Mouse (Mus musculus) cerebellum, adult 2 months (tissue): ENCODE results near the gene Myh6. TPM values are rescaled to one million over a fixed set of nuclear protein-coding genes. Genes with fewer than 3 reads are reported as not detected.

Experiments
- DNase-seq, 2 experiments: peaks; one replicate each; pipeline ENCODE4 v3.0.0; 2021
- H3K27ac ChIP-seq: fragments of 200-500 bp; 2 replicates; pipeline ENCODE4 v1.5.1; 2012; ENCODE audit warnings: low read length, control low read depth, inconsistent platforms; ENCODE audit not compliant: insufficient read depth
- H3K27me3 ChIP-seq: fragments of 200-500 bp; 2 replicates; pipeline ENCODE4 v1.6.1; 2012; ENCODE audit warnings: inconsistent platforms, mild to moderate bottlenecking, low read length, moderate library complexity; ENCODE audit not compliant: control insufficient read depth, insufficient read depth
- H3K4me1 ChIP-seq: fragments of 200-500 bp; 2 replicates; pipeline ENCODE4 v1.6.1; 2011; ENCODE audit warnings: low read length; ENCODE audit not compliant: control insufficient read depth, insufficient read depth
- H3K4me3 ChIP-seq: fragments of 200-500 bp; replicated peaks from 2 replicates; pipeline ENCODE3; 2011; ENCODE audit warnings: mild to moderate bottlenecking, low read depth, low read length, control low read depth; ENCODE audit not compliant: insufficient read depth
- CTCF ChIP-seq: fragments of 200-500 bp; IDR thresholded peaks from 2 replicates; pipeline ENCODE4 v1.5.1; 2011; ENCODE audit warnings: low read depth, mild to moderate bottlenecking, control low read depth, low read length, moderate library complexity, borderline replicate concordance; ENCODE audit not compliant: insufficient read depth
- POLR2A ChIP-seq: fragments of 200-500 bp; IDR thresholded peaks from 2 replicates; pipeline ENCODE4 v1.6.1; 2011; ENCODE audit warnings: low read length, control low read depth, borderline replicate concordance; ENCODE audit not compliant: insufficient read depth
- WGBS: fragments of 180-500 bp; shearing (Covaris S2); methylation state at CpG from one replicate; pipeline ENCODE4 v1.1.7; 2018; 5-methylcytosine and 5-hydroxymethylcytosine counted together
- polyA plus RNA-seq: library from polyadenylated mRNA; depleted of rRNA; stranded (reverse); fragments of >200 nt; gene quantifications from 2 replicates; pipeline ENCODE4 v1.2.3, GENCODE M21; 2012

The Myh6 gene
- polyA plus RNA-seq, 1 experiment = 0.10 TPM

- WGBS = 7% methylated on average over 2 of the region's 2 CpGs
- Histone ChIP-seq H3K27me3 (no peaks in the 10 kb centered on the region), H3K4me3 (no peak overlapping the region), H3K27ac (no peak overlapping the region), H3K4me1 (0 out of 2 replicates have a peak, but pooled peaks cover 3% of the 10 kb centered on the region)
- DNase-seq = no peak
- no peak for TF ChIP-seq POLR2A
- TF ChIP-seq CTCF = no peak
Observed at GRCm38 (mm10) chr14:54930431-54930830, 36.3 kb downstream of the Myh6 start.

GRCm38 (mm10) chr14:54929801-54930200, 36.9 kb downstream of the Myh6 start:
- TF ChIP-seq POLR2A (no peak), CTCF (no peak)
- 72% methylated on average over 5 of the region's 5 CpGs for WGBS
- no peak for DNase-seq
- Histone ChIP-seq H3K4me1 (0 out of 2 replicates have a peak, but pooled peaks cover 3% of the 10 kb centered on the region), H3K4me3 (no peak overlapping the region), H3K27me3 (no peaks in the 10 kb centered on the region), H3K27ac (no peak overlapping the region)

- Histone ChIP-seq H3K27ac (peak overlapping the region; percentile 1; the same call in 1 of the 2 replicates), H3K27me3 (no peaks in the 10 kb centered on the region), H3K4me3 (no peak overlapping the region), H3K4me1 (0 out of 2 replicates have a peak, but pooled peaks cover 3% of the 10 kb centered on the region)
- TF ChIP-seq POLR2A (no peak), CTCF (no peak)
- DNase-seq = no peak
- WGBS = 68% methylated on average over 7 of the region's 7 CpGs
Observed at GRCm38 (mm10) chr14:54927296-54927695, 39.4 kb downstream of the Myh6 start.

DNA sequence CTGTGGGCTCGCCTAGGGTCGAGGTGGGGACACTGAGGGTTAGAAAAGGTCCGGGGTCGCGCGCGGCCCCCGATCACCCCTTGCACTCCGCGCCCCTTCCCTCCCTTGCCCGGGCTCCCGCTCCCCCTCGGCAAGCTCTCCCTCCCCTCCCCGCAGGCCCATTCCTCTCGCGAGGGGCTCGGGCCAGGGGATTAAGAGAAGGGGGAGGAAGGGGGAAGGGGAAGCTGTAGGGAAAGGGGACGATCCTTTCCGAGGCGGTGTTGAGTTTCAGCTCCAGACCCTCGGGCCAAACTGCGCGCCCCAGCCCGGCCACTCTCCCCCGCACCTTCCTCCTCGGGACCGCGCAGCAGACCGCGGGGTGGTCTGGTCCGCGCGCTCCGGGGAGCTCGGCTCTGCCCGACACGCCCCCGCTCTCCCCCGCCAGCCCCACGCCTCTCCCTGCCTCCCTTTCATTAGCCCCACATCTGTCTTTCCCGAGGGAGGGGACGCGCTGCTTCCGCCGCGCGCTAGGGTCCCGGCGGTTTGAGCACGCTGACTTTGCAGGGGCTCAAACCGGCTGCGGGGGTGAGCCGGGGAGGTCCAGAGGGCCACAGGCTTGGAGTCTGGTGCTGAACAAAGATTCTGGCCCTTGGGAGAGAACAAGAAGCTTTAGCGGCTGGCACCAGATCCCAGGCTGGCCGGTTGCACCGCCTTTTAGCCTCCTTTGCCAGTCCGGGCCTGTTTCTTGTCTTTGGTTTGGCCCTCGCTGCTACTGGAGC, 40.1 kb downstream of the Myh6 start:
- no peak for TF ChIP-seq CTCF
- no peak for TF ChIP-seq POLR2A
- DNase-seq = no peak
- peak overlapping the region; percentile 55 for H3K4me3 ChIP-seq
- H3K27ac ChIP-seq = peak overlapping the region; percentile 1; the same call in 1 of the 2 replicates
- 3% methylated on average over 54 of the region's 58 CpGs for WGBS
- 0 out of 2 replicates have a peak, but pooled peaks cover 3% of the 10 kb centered on the region for H3K4me1 ChIP-seq
- no peaks in the 10 kb centered on the region for H3K27me3 ChIP-seq

GRCm38 (mm10) chr14:54925349-54926342, 41.1 kb downstream of the Myh6 start, which contains the start of gene Efs:
Gene Efs (minus strand): TSS chr14:54926126.
- Histone ChIP-seq H3K4me3 (peak within 1 kb of the TSS; percentile 55), H3K27ac (peak within 1 kb of the TSS; percentile 1; the same call in 1 of the 2 replicates), H3K4me1 (0 out of 2 replicates have a peak, but pooled peaks cover 3% of the 10 kb centered on the region), H3K27me3 (no peaks in the 10 kb centered on the region)
- WGBS = 9% methylated on average over 57 of the region's 57 CpGs
- no peak for TF ChIP-seq CTCF
- no peak for TF ChIP-seq POLR2A
- DNase-seq = peak; percentile 63 to 64

DNA sequence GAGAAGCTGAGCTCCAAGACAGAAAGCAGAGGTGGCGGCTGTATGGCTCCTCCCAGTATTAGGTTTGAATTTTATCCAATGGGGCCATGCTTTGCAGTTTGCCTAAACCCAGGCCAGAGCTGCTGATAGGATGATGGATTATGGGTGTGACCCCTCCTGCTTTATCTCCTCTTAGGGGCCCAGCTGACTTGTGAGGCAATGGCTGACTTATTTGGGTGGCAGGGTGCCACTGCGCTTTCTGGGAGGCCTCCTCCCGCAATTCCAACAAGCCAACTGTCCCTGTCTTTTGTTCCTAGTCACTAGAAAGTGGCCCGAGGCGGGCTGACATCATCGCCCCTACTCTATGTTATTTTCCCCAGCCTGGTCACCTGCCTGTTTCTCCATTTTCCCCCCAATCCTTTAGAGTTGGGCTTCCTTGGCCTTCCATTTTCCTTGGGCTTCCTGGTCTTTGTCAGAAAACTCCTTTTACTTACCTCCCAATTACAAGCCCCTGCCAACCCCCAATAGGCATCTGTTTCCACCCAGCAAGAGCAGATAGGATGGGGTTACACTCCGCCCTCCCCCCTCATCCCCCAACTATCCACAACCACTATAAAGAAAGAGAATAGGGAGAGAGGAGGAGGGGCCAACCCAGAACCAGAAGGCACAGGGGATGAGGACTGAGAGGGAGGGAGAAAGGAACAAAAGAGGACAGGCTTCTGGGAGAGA, 41.9 kb downstream of the Myh6 start:
- H3K4me3 ChIP-seq = no peak overlapping the region
- DNase-seq = no peak
- no peaks in the 10 kb centered on the region for H3K4me1 ChIP-seq
- H3K27ac ChIP-seq = no peak overlapping the region
- TF ChIP-seq CTCF (no peak), POLR2A (no peak)
- WGBS = 70% methylated on average over 7 of the region's 7 CpGs
- no peaks in the 10 kb centered on the region for H3K27me3 ChIP-seq

- Histone ChIP-seq H3K4me1 (no peaks in the 10 kb centered on the region), H3K4me3 (no peak overlapping the region), H3K27me3 (no peaks in the 10 kb centered on the region), H3K27ac (no peak overlapping the region)
- no peak for DNase-seq
- TF ChIP-seq CTCF (no peak), POLR2A (no peak)
- 90% methylated on average over 16 of the region's 16 CpGs for WGBS
Observed at GRCm38 (mm10) chr14:54920076-54920685, 46.5 kb downstream of the Myh6 start.
